Mouse (Mus musculus) liver, embryonic 14.5 days (tissue): Measurements from ENCODE around the gene Nprl2.

Experiments
- CTCF ChIP-seq: IDR thresholded peaks from 2 replicates; pipeline ENCODE4 v1.5.1; 2016; ENCODE audit warnings: antibody characterized with exemption, low read depth, control low read depth
- EP300 ChIP-seq: IDR thresholded peaks from 2 replicates; pipeline ENCODE4 v1.6.1; 2016; ENCODE audit warnings: antibody characterized with exemption, low read depth

- TF ChIP-seq CTCF: no peak
- no peak for TF ChIP-seq EP300
These were observed 51.3 kb downstream of the Nprl2 start for GRCm38 (mm10) chr9:107593101-107593976.
